21 mouse cellular contexts compared by ENCODE assay signal in genomic region chr1:74352532-74353096, GRCm38 (mm10). TPM values are rescaled to one million over a fixed set of nuclear protein-coding genes. Genes with fewer than 3 reads are reported as not detected.
A peak's percentile ranks its signal among the peaks of the same experiment; 100 is the strongest.
DNase-seq lines count a peak whose midpoint lies in the region; ATAC-seq and TF ChIP-seq lines count a peak whose summit lies in the region.
"Had no signal": no experiment of that assay in that cellular context is flagged by ENCODE, and none has a peak within 500 bp of the region (broad histone marks: within the 10 kb centered on the region; RNA-seq: fewer than 3 reads in every experiment).

No protein-coding gene starts in this region.

- H3K9me3 ChIP-seq in heart, embryonic 12.5 days (replicated peaks), result no peaks in the 10 kb centered on the region
- no peaks in the 10 kb centered on the region for H3K9me3 ChIP-seq in heart, embryonic 15.5 days (replicated peaks)
- no peaks in the 10 kb centered on the region for H3K9me3 ChIP-seq in forebrain, postnatal 0 days (ENCODE audit: low read length)
- H3K9me3 ChIP-seq: embryonic facial prominence, embryonic 15.5 days; forebrain, embryonic 13.5 days; intestine, embryonic 15.5 days; kidney, embryonic 15.5 days; limb, embryonic 15.5 days; midbrain, embryonic 12.5 days; neural tube, embryonic 13.5 days had no signal

- ATAC-seq in heart, embryonic 12.5 days (ENCODE audit: insufficient number of reproducible peaks, low FRiP score), result peak; percentile 56
- peak; percentile 56; the same call in 1 of the 2 replicates for ATAC-seq in heart, embryonic 15.5 days (replicated peaks; ENCODE audit: insufficient number of reproducible peaks, insufficient read depth, low FRiP score, low read depth)
- no peak for ATAC-seq in forebrain, postnatal 0 days
- ATAC-seq: activated CD4-positive, CD25-positive, alpha-beta regulatory T cell, adult 4 months; forebrain, embryonic 13.5 days; Patski had no signal

- WGBS in heart, embryonic 12.5 days, result 42% methylated on average over 5 of the region's 5 CpGs
- WGBS in heart, embryonic 15.5 days, result 64% methylated on average over 5 of the region's 5 CpGs
- 89% methylated on average over 5 of the region's 5 CpGs for WGBS in forebrain, postnatal 0 days

- no peak for TF ChIP-seq CTCF in forebrain, postnatal 0 days (IDR thresholded peaks at IDR 0.05; ENCODE audit: low read depth)

- H3K4me2 ChIP-seq in heart, embryonic 12.5 days, result no peak overlapping the region
- no peak overlapping the region for H3K4me2 ChIP-seq in heart, embryonic 15.5 days
- H3K4me2 ChIP-seq in forebrain, postnatal 0 days (ENCODE audit: low read depth), result no peak overlapping the region
- H3K4me2 ChIP-seq: embryonic facial prominence, embryonic 15.5 days; forebrain, embryonic 13.5 days; hindbrain, embryonic 14.5 days; intestine, embryonic 15.5 days; kidney, embryonic 15.5 days; limb, embryonic 15.5 days; midbrain, embryonic 12.5 days; neural tube, embryonic 13.5 days had no signal

- H3K9ac ChIP-seq in heart, embryonic 12.5 days, result no peak overlapping the region
- H3K9ac ChIP-seq in heart, embryonic 15.5 days, result no peak overlapping the region
- H3K9ac ChIP-seq in forebrain, postnatal 0 days, result no peak overlapping the region
- H3K9ac ChIP-seq: embryonic facial prominence, embryonic 15.5 days; forebrain, embryonic 13.5 days; hindbrain, embryonic 14.5 days; intestine, embryonic 15.5 days; kidney, embryonic 15.5 days; limb, embryonic 15.5 days; midbrain, embryonic 12.5 days; neural tube, embryonic 13.5 days had no signal

- peak; percentile 70 for DNase-seq in adrenal gland, adult 2 months
- no peak for DNase-seq in adrenal gland, postnatal 25 days
- DNase-seq in heart, postnatal 4 days, result no peak
- DNase-seq in NIH3T3 (ENCODE audit: low read depth), result peak; percentile 78
- no peak for DNase-seq in kidney, adult 9 months
- no peak for DNase-seq in forebrain, postnatal 0 days
- DNase-seq: cerebellum, adult 8-10 months; embryo, embryonic 11 days; spleen, adult 18-20 months had no signal

- H3K27ac ChIP-seq in heart, embryonic 12.5 days (ENCODE audit: poor library complexity, severe bottlenecking), result peak overlapping the region; percentile 52
- H3K27ac ChIP-seq in heart, embryonic 15.5 days, result peak overlapping the region; percentile 37; the same call in 1 of the 2 replicates
- no peak overlapping the region for H3K27ac ChIP-seq in forebrain, postnatal 0 days (ENCODE audit: low read depth, low read length)
- H3K27ac ChIP-seq: embryonic facial prominence, embryonic 15.5 days; forebrain, embryonic 13.5 days; hindbrain, embryonic 14.5 days; intestine, embryonic 15.5 days; kidney, embryonic 15.5 days; limb, embryonic 15.5 days; midbrain, embryonic 12.5 days; neural tube, embryonic 13.5 days had no signal

- peaks cover 15% of the 10 kb centered on the region for H3K4me1 ChIP-seq in heart, embryonic 12.5 days (replicated peaks)
- peaks cover 4% of the 10 kb centered on the region; the same call in 1 of the 2 replicates for H3K4me1 ChIP-seq in heart, embryonic 15.5 days (replicated peaks)
- H3K4me1 ChIP-seq in forebrain, postnatal 0 days (ENCODE audit: insufficient read depth), result no peaks in the 10 kb centered on the region
- H3K4me1 ChIP-seq: forebrain, embryonic 13.5 days; intestine, embryonic 15.5 days; kidney, embryonic 15.5 days; limb, embryonic 15.5 days; midbrain, embryonic 12.5 days; neural tube, embryonic 13.5 days had no signal

- no peak overlapping the region for H3K4me3 ChIP-seq in heart, embryonic 12.5 days
- no peak overlapping the region for H3K4me3 ChIP-seq in heart, embryonic 15.5 days
- H3K4me3 ChIP-seq in forebrain, postnatal 0 days (ENCODE audit: low read depth, low read length), result no peak overlapping the region
- H3K4me3 ChIP-seq: embryonic facial prominence, embryonic 15.5 days; forebrain, embryonic 13.5 days; intestine, embryonic 15.5 days; kidney, embryonic 15.5 days; limb, embryonic 15.5 days; midbrain, embryonic 12.5 days; neural tube, embryonic 13.5 days had no signal

- H3K36me3 ChIP-seq in heart, embryonic 12.5 days, result peaks cover 59% of the 10 kb centered on the region
- peaks cover 32% of the 10 kb centered on the region for H3K36me3 ChIP-seq in heart, embryonic 15.5 days
- peaks cover 40% of the 10 kb centered on the region for H3K36me3 ChIP-seq in forebrain, postnatal 0 days (ENCODE audit: insufficient read depth)

- H3K27me3 ChIP-seq in heart, embryonic 12.5 days (replicated peaks), result no peaks in the 10 kb centered on the region
- no peaks in the 10 kb centered on the region for H3K27me3 ChIP-seq in heart, embryonic 15.5 days
- H3K27me3 ChIP-seq in forebrain, postnatal 0 days (ENCODE audit: insufficient read depth, low read length), result no peaks in the 10 kb centered on the region
- H3K27me3 ChIP-seq: embryonic facial prominence, embryonic 15.5 days; forebrain, embryonic 13.5 days; intestine, embryonic 15.5 days; kidney, embryonic 15.5 days; limb, embryonic 15.5 days; midbrain, embryonic 12.5 days; neural tube, embryonic 13.5 days; Patski had no signal

RNA-seq across cellular contexts. Expression of gene Catip, which starts 9.3 kb away (rescaled TPM):
- under 1 TPM; 0.29 to 0.69 TPM for total RNA-seq in adrenal gland, adult 2 months (2021)
- 0.24 and 0.51 TPM in 2 replicates for polyA plus RNA-seq in adrenal gland, adult 2 months (2012; rRNA removed)
- total RNA-seq in adrenal gland, postnatal 25 days (2021), result 0.67 TPM in 2 replicates
- 0.46 TPM in 2 replicates for polyA plus RNA-seq in heart, embryonic 12.5 days (2016; fragmentation: Nextera tagmentation; extraction: Ambion mirVana)
- under 1 TPM; 0.32 to 0.33 TPM for total RNA-seq in heart, postnatal 4 days (2021)
- polyA plus RNA-seq in heart, embryonic 15.5 days (2015; fragmentation: Nextera tagmentation; extraction: Ambion mirVana), result 0.38 and 0.39 TPM in 2 replicates
- 2.1 and 2.7 TPM in 2 replicates for total RNA-seq in forebrain, postnatal 0 days (2014; rRNA removed)
- polyA plus RNA-seq in forebrain, postnatal 0 days (2015; fragmentation: Nextera tagmentation; extraction: Ambion mirVana), result 0.63 and 1.6 TPM in 2 replicates
- polyA plus RNA-seq: activated CD4-positive, CD25-positive, alpha-beta regulatory T cell, adult 4 months had no signal

RNA-seq across cellular contexts. Expression of gene Slc11a1, which starts 22.4 kb away (rescaled TPM):
- 10 to 100 TPM; 13.1 to 16.3 TPM for total RNA-seq in adrenal gland, adult 2 months (2021)
- 39.4 and 50.7 TPM in 2 replicates for polyA plus RNA-seq in adrenal gland, adult 2 months (2012; rRNA removed)
- 5.8 and 11.4 TPM in 2 replicates for total RNA-seq in adrenal gland, postnatal 25 days (2021)
- 1.3 and 1.5 TPM in 2 replicates for polyA plus RNA-seq in heart, embryonic 12.5 days (2016; fragmentation: Nextera tagmentation; extraction: Ambion mirVana)
- 1 to 10 TPM; 1.7 to 3.4 TPM for total RNA-seq in heart, postnatal 4 days (2021)
- 3.6 and 5.4 TPM in 2 replicates for polyA plus RNA-seq in heart, embryonic 15.5 days (2015; fragmentation: Nextera tagmentation; extraction: Ambion mirVana)
- total RNA-seq in forebrain, postnatal 0 days (2014; rRNA removed), result 3.7 and 10.7 TPM in 2 replicates
- 1.8 and 3.3 TPM in 2 replicates for polyA plus RNA-seq in forebrain, postnatal 0 days (2015; fragmentation: Nextera tagmentation; extraction: Ambion mirVana)

RNA-seq across cellular contexts. Expression of gene Ctdsp1, which starts 38.7 kb away (rescaled TPM):
- 100 to 1,000 TPM; 169 to 172 TPM for total RNA-seq in adrenal gland, adult 2 months (2021)
- polyA plus RNA-seq in adrenal gland, adult 2 months (2012; rRNA removed), result 195 and 226 TPM in 2 replicates
- total RNA-seq in adrenal gland, postnatal 25 days (2021), result 168 and 179 TPM in 2 replicates
- polyA plus RNA-seq in heart, embryonic 12.5 days (2016; fragmentation: Nextera tagmentation; extraction: Ambion mirVana), result 54.5 and 55.9 TPM in 2 replicates
- 100 to 1,000 TPM; 121 to 126 TPM for total RNA-seq in heart, postnatal 4 days (2021)
- 55.1 and 68.5 TPM in 2 replicates for polyA plus RNA-seq in heart, embryonic 15.5 days (2015; fragmentation: Nextera tagmentation; extraction: Ambion mirVana)
- 18.2 and 24.7 TPM in 2 replicates for total RNA-seq in forebrain, postnatal 0 days (2014; rRNA removed)
- 10.7 and 10.8 TPM in 2 replicates for polyA plus RNA-seq in forebrain, postnatal 0 days (2015; fragmentation: Nextera tagmentation; extraction: Ambion mirVana)

RNA-seq across cellular contexts. Expression of gene Tmbim1, which starts 47.2 kb away (rescaled TPM):
- total RNA-seq in adrenal gland, adult 2 months (2021), result 100 to 1,000 TPM in 1 of 2 experiments, 10 to 100 TPM in 1; 98.3 to 115 TPM
- polyA plus RNA-seq in adrenal gland, adult 2 months (2012; rRNA removed), result 834 and 852 TPM in 2 replicates
- total RNA-seq in adrenal gland, postnatal 25 days (2021), result 83.1 and 84.7 TPM in 2 replicates
- polyA plus RNA-seq in heart, embryonic 12.5 days (2016; fragmentation: Nextera tagmentation; extraction: Ambion mirVana), result 41.1 and 42.9 TPM in 2 replicates
- 10 to 100 TPM; 43.4 to 44.3 TPM for total RNA-seq in heart, postnatal 4 days (2021)
- 44.9 and 48.1 TPM in 2 replicates for polyA plus RNA-seq in heart, embryonic 15.5 days (2015; fragmentation: Nextera tagmentation; extraction: Ambion mirVana)
- total RNA-seq in forebrain, postnatal 0 days (2014; rRNA removed), result 5.8 and 7.9 TPM in 2 replicates
- polyA plus RNA-seq in forebrain, postnatal 0 days (2015; fragmentation: Nextera tagmentation; extraction: Ambion mirVana), result 6.1 and 7.9 TPM in 2 replicates

RNA-seq across cellular contexts. Expression of gene Vil1, which starts 56.6 kb away (rescaled TPM):
- total RNA-seq in adrenal gland, adult 2 months (2021), result 1 to 10 TPM in 1 of 2 experiments, under 1 TPM in 1; 0.95 to 1.1 TPM
- 0.13 and 0.20 TPM in 2 replicates for polyA plus RNA-seq in adrenal gland, adult 2 months (2012; rRNA removed)
- 1.6 TPM in 2 replicates for total RNA-seq in adrenal gland, postnatal 25 days (2021)
- polyA plus RNA-seq in heart, embryonic 12.5 days (2016; fragmentation: Nextera tagmentation; extraction: Ambion mirVana), result 0.27 and 0.28 TPM in 2 replicates
- total RNA-seq in heart, postnatal 4 days (2021), result 1 to 10 TPM; 1.4 to 2.1 TPM
- polyA plus RNA-seq in heart, embryonic 15.5 days (2015; fragmentation: Nextera tagmentation; extraction: Ambion mirVana), result 0.26 and 0.38 TPM in 2 replicates
- total RNA-seq in forebrain, postnatal 0 days (2014; rRNA removed), result 0.71 and 0.77 TPM in 2 replicates
- polyA plus RNA-seq in forebrain, postnatal 0 days (2015; fragmentation: Nextera tagmentation; extraction: Ambion mirVana), result 0.15 and 0.27 TPM in 2 replicates

Comparison
In these comparisons a context has a peak if more than half of its experiments do, and no peak if none do; other contexts are left out.
1. DNase-seq: peak in adrenal gland, adult 2 months (single experiment) and NIH3T3 (single experiment); none in adrenal gland, postnatal 25 days (single experiment), heart, postnatal 4 days (single experiment), kidney, adult 9 months (single experiment) and forebrain, postnatal 0 days (single experiment).